Mouse (Mus musculus) erythroblast, embryonic 14.5 days (primary cell): Measurements from ENCODE around the gene Cyfip2.

Experiments
- GATA1 ChIP-seq: IDR thresholded peaks from 2 replicates; pipeline ENCODE4 v1.6.1; 2012; ENCODE audit warnings: low read length, inconsistent platforms, mixed read lengths
- TAL1 ChIP-seq: IDR thresholded peaks from 3 replicates; pipeline ENCODE4 v1.6.1; 2012; ENCODE audit warnings: low read length, inconsistent platforms, mixed read lengths

DNA sequence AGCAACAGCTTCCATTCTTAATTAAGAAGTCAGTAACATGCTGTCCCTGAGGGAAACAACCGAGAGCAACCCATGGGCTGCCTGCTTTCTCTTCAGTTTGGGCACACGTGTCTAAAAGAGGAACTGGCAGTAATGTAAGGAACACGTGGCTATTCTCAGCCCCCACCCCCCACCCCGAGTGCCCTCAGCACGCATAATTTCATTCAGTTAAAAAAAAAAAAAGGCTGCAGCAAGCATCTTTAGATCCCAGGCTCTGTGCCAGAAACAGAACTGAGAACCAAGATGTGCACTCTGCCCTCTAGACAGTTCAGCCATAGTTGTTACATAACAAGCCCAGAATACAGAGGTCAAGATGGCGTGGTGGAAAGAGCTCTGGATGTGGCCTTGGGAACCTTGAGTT, 25.9 kb downstream of the Cyfip2 start:
- TF ChIP-seq GATA1 (no peak), TAL1 (no peak)
